Mouse (Mus musculus) limb, embryonic 12.5 days (tissue): ENCODE data around the gene Fermt1. TPM values are rescaled to one million over a fixed set of nuclear protein-coding genes. Genes with fewer than 3 reads are reported as not detected.

Experiments
- ATAC-seq: fragments of 200-750 bp; cut with Nextera tagmentation; 2 replicates; pipeline ENCODE4 v1.8.0; 2017; ENCODE audit warnings: low read depth, moderate TSS enrichment; ENCODE audit not compliant: insufficient number of reproducible peaks, insufficient read depth, low FRiP score, low TSS enrichment
- H3K27ac ChIP-seq: fragments of 300-500 bp; sonication (generic); 2 replicates; pipeline ENCODE4 v1.5.1; 2016; ENCODE audit warnings: mild to moderate bottlenecking, moderate library complexity
- H3K27me3 ChIP-seq: fragments of 300-500 bp; sonication (generic); 2 replicates; pipeline ENCODE4 v1.6.1; 2016; ENCODE audit warnings: mild to moderate bottlenecking, moderate library complexity
- H3K36me3 ChIP-seq: fragments of 300-500 bp; sonication (generic); 2 replicates; pipeline ENCODE4 v1.6.1; 2016; ENCODE audit warnings: mild to moderate bottlenecking, moderate library complexity
- H3K4me1 ChIP-seq: fragments of 300-500 bp; sonication (generic); replicated peaks from 2 replicates; pipeline ENCODE4 v1.6.1; 2016
- H3K4me2 ChIP-seq: fragments of 300-500 bp; sonication (generic); 2 replicates; pipeline ENCODE4 v1.6.1; 2016; ENCODE audit warnings: mild to moderate bottlenecking, moderate library complexity
- H3K4me3 ChIP-seq: fragments of 300-500 bp; sonication (generic); replicated peaks from 2 replicates; pipeline ENCODE4 v1.5.1; 2016; ENCODE audit warnings: mild to moderate bottlenecking
- H3K9ac ChIP-seq: fragments of 300-500 bp; sonication (generic); replicated peaks from 2 replicates; pipeline ENCODE4 v1.6.1; 2016; ENCODE audit warnings: mild to moderate bottlenecking, moderate library complexity
- H3K9me3 ChIP-seq: fragments of 300-500 bp; sonication (generic); 2 replicates; pipeline ENCODE4 v1.6.1; 2016; ENCODE audit warnings: mild to moderate bottlenecking, moderate library complexity
- WGBS: fragments of 180-500 bp; shearing (Covaris S2); methylation state at CpG from one replicate; pipeline ENCODE4 v1.1.7; 2016; 5-methylcytosine and 5-hydroxymethylcytosine counted together
- polyA plus RNA-seq: library from polyadenylated mRNA; unstranded; fragments of >200 nt; fragmentation: Nextera tagmentation; extraction: Ambion mirVana; gene quantifications from 2 replicates; pipeline ENCODE4 v1.2.1, GENCODE M21; 2016

Gene Fermt1
- polyA plus RNA-seq, 1 experiment from 2014 or later: 12.5 TPM

GRCm38 (mm10) chr2:132943997-132944396 is 1.7 kb downstream of the Fermt1 start:
- H3K4me3 ChIP-seq: 0 out of 2 replicates have a peak overlapping the region, but pooled peaks have one; percentile 13
- WGBS: 29% methylated on average over 13 of the region's 13 CpGs

GRCm38 (mm10) chr2:132943596-132943995 is 2.1 kb downstream of the Fermt1 start:
- Histone ChIP-seq H3K36me3 (no peaks in the 10 kb centered on the region), H3K27me3 (peaks cover 48% of the 10 kb centered on the region), H3K9ac (no peak overlapping the region), H3K4me3 (0 out of 2 replicates have a peak overlapping the region, but pooled peaks have one; percentile 13), H3K4me1 (no peaks in the 10 kb centered on the region; the same call in 1 of the 2 replicates), H3K4me2 (no peak overlapping the region), H3K9me3 (no peaks in the 10 kb centered on the region), H3K27ac (no peak overlapping the region)
- 36% methylated on average over 9 of the region's 9 CpGs for WGBS
- ATAC-seq: no peak

More at GRCm38 (mm10) chr2:132943997-132944396, 1.7 kb downstream of the Fermt1 start:
- Histone ChIP-seq H3K4me1 (no peaks in the 10 kb centered on the region; the same call in 1 of the 2 replicates), H3K9ac (no peak overlapping the region), H3K27me3 (peaks cover 51% of the 10 kb centered on the region), H3K9me3 (no peaks in the 10 kb centered on the region), H3K4me2 (no peak overlapping the region), H3K27ac (no peak overlapping the region), H3K36me3 (no peaks in the 10 kb centered on the region)
- ATAC-seq: no peak

GRCm38 (mm10) chr2:132939056-132939455 is 6.7 kb downstream of the Fermt1 start:
- Histone ChIP-seq H3K9ac (no peak overlapping the region), H3K9me3 (no peaks in the 10 kb centered on the region), H3K4me1 (no peaks in the 10 kb centered on the region), H3K27ac (no peak overlapping the region), H3K4me2 (no peak overlapping the region), H3K4me3 (no peak overlapping the region), H3K36me3 (no peaks in the 10 kb centered on the region), H3K27me3 (peaks cover 8% of the 10 kb centered on the region)
- no peak for ATAC-seq
- WGBS: 90% methylated on average over 14 of the region's 14 CpGs

DNA sequence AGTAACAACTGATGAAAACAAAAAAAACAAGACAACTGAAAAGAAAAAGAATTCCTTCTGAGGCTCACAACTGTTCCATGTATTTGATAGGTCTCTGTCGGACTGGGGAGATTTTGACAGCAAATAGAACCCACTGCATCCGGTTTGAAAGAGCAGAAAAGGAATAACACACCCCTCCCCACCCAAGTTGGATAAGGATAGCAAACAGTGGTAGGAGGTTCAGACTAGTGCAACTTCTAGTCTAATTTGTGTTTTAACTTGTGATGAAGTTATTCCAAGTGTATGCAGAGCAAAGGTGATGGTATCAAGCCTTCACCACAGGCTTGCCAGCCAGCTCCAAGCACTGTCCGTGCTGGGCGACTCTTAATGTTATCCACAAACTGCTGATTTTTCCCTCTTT is 9.5 kb downstream of the Fermt1 start:
- Histone ChIP-seq H3K4me2 (no peak overlapping the region), H3K27ac (no peak overlapping the region), H3K9ac (no peak overlapping the region), H3K4me1 (no peaks in the 10 kb centered on the region), H3K27me3 (no peaks in the 10 kb centered on the region; the same call in 1 of the 2 replicates), H3K36me3 (no peaks in the 10 kb centered on the region), H3K4me3 (no peak overlapping the region), H3K9me3 (no peaks in the 10 kb centered on the region)
- ATAC-seq: no peak
- WGBS: 85% methylated on average over 4 of the region's 4 CpGs

DNA sequence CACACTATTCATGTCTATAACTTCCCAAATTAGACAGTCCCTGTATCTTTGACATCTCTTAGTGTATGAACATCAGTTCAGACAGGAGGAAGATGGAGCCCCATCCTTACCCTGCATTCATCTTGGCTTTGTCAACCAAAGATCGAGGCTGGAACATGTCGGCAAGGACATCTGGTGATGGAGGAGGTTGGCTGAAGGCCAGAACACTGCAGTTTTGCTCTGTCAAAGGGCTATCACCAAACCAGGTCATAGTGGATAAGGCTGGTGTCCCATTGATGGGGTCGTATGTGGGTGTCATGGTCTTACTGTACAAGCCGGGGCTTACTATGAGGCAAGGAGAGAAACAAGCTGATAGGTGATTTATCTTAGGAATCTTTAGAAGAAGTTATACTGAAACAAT is 11.0 kb downstream of the Fermt1 start:
- no peaks in the 10 kb centered on the region for H3K36me3 ChIP-seq
- no peak overlapping the region for H3K9ac ChIP-seq
- ATAC-seq: no peak
- H3K9me3 ChIP-seq: no peaks in the 10 kb centered on the region
- 94% methylated on average over 4 of the region's 4 CpGs for WGBS
- H3K4me1 ChIP-seq: no peaks in the 10 kb centered on the region
- H3K4me3 ChIP-seq: no peak overlapping the region
- H3K27me3 ChIP-seq: no peaks in the 10 kb centered on the region; the same call in 1 of the 2 replicates
- H3K4me2 ChIP-seq: no peak overlapping the region
- no peak overlapping the region for H3K27ac ChIP-seq

GRCm38 (mm10) chr2:132934142-132934541 is 11.6 kb downstream of the Fermt1 start:
- WGBS: 91% methylated on average over 2 of the region's 2 CpGs
- H3K4me2 ChIP-seq: no peak overlapping the region
- ATAC-seq: no peak

GRCm38 (mm10) chr2:132928999-132929398 is 16.7 kb downstream of the Fermt1 start:
- no peak overlapping the region for H3K4me3 ChIP-seq
- H3K4me2 ChIP-seq: no peak overlapping the region
- no peak for ATAC-seq
- H3K9ac ChIP-seq: no peak overlapping the region
- no peaks in the 10 kb centered on the region for H3K27me3 ChIP-seq
- H3K9me3 ChIP-seq: no peaks in the 10 kb centered on the region
- WGBS: 76% methylated on average over 2 of the region's 2 CpGs
- H3K4me1 ChIP-seq: peaks cover 5% of the 10 kb centered on the region
- H3K27ac ChIP-seq: no peak overlapping the region
- no peaks in the 10 kb centered on the region for H3K36me3 ChIP-seq

More at GRCm38 (mm10) chr2:132934142-132934541, 11.6 kb downstream of the Fermt1 start:
- Histone ChIP-seq H3K36me3 (no peaks in the 10 kb centered on the region), H3K27me3 (no peaks in the 10 kb centered on the region; the same call in 1 of the 2 replicates), H3K9ac (no peak overlapping the region), H3K4me1 (no peaks in the 10 kb centered on the region), H3K4me3 (no peak overlapping the region), H3K27ac (no peak overlapping the region), H3K9me3 (no peaks in the 10 kb centered on the region)

DNA sequence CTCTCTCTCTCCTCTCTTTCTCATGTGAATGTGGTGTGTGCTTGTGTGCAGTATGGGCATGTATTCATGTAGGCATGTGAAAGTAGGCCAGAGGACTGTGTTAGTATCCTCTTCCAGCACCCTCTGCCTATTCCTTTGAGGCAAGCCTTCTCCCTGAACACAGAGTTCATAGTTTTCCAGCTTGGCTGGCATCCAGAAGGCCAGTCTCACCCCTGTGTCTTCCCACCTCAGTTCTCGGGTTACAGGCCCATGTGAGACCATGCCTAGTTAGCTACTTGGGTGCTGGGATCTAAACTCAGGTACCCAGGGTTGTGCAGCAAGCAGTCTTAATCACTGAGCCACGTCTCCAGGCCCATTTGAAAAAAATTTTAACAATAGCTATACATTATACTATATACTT is 17.8 kb downstream of the Fermt1 start:
- Histone ChIP-seq H3K4me3 (no peak overlapping the region), H3K4me1 (peaks cover 5% of the 10 kb centered on the region), H3K9me3 (no peaks in the 10 kb centered on the region), H3K27me3 (no peaks in the 10 kb centered on the region), H3K27ac (no peak overlapping the region), H3K36me3 (no peaks in the 10 kb centered on the region), H3K4me2 (no peak overlapping the region), H3K9ac (no peak overlapping the region)
- no peak for ATAC-seq
- 53% methylated on average over 2 of the region's 2 CpGs for WGBS

DNA sequence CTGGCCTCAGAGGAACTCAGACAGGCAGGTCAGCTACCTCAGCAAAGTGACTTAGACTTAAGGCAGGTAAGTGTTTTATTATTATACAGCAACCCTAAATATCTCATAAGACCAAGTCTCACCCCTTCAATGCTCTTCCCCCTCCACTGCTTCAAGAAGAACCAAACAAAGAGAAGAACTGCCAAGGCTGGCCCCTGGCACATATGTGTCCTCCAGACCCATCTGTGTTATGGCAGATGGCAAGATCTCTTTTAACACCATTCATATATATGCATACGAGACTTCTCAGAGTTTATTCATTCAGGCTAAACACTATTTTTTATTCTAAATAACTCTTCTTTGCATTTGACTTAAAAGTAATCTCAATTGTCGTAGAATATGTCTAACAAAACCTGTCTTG is 18.4 kb downstream of the Fermt1 start:
- Histone ChIP-seq H3K4me1 (peaks cover 6% of the 10 kb centered on the region), H3K9ac (no peak overlapping the region), H3K27ac (no peak overlapping the region), H3K4me2 (no peak overlapping the region), H3K36me3 (no peaks in the 10 kb centered on the region), H3K9me3 (no peaks in the 10 kb centered on the region), H3K4me3 (no peak overlapping the region), H3K27me3 (no peaks in the 10 kb centered on the region)
- ATAC-seq: no peak
- 82% methylated on average over 2 of the region's 2 CpGs for WGBS

GRCm38 (mm10) chr2:132923290-132924085 is 22.2 kb downstream of the Fermt1 start:
- no peak overlapping the region for H3K27ac ChIP-seq
- no peak overlapping the region for H3K4me2 ChIP-seq
- H3K4me1 ChIP-seq: peaks cover 10% of the 10 kb centered on the region
- no peak overlapping the region for H3K4me3 ChIP-seq
- H3K9ac ChIP-seq: no peak overlapping the region
- WGBS: 62% methylated on average over 8 of the region's 8 CpGs
- H3K27me3 ChIP-seq: no peaks in the 10 kb centered on the region
- H3K9me3 ChIP-seq: no peaks in the 10 kb centered on the region
- H3K36me3 ChIP-seq: no peaks in the 10 kb centered on the region
- ATAC-seq: no peak

DNA sequence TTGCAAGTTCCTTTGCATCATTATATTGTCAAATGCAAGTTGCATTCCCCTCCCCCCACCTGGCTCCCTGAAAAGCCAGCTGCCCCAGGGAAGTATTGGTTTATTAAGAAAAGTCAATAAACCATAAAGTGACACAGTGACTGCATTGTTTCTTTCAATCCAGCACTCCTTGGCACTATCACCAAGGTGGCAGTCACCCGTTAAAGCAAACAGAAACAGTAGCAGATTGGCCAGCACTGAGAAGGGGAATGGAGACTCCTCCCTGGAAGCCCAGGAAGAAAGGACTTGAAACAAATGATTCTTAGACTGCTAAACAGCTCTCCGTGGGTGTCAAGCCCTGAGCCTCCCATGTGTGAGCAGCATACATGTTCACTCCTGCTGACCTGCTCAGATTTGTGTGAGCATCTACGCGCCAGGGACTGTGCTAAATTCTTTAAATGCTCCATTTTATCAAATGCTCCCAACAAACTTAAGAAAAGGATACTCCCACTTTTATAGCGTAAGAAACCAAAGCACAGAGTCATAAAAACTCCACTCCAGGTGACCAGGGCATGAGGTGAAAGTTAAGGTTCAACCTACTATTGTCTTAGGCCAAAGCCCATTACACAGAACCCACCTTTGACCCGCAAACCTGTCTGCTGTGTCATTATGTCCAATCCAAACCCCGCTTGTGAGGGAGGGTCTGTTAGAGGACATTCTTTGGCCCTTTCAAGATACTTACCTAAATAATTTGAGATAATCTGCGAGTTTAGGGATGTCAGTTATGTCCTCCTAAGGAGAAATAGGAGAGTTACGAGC is 23.4 kb downstream of the Fermt1 start:
- Histone ChIP-seq H3K9ac (no peak overlapping the region), H3K4me2 (no peak overlapping the region), H3K27me3 (no peaks in the 10 kb centered on the region), H3K4me3 (no peak overlapping the region), H3K27ac (no peak overlapping the region), H3K9me3 (no peaks in the 10 kb centered on the region), H3K4me1 (peaks cover 10% of the 10 kb centered on the region), H3K36me3 (no peaks in the 10 kb centered on the region)
- 72% methylated on average over 9 of the region's 9 CpGs for WGBS
- ATAC-seq: no peak
